Mouse (Mus musculus) kidney, adult 11 months (tissue): ENCODE measurements around the gene Ccsap.
A peak's percentile ranks its signal among the peaks of the same experiment; 100 is the strongest.
"Not testable (repeated sequence)": the region's sequence is repeated elsewhere in the genome, so short reads cannot be mapped to it uniquely, and the experiment has no call there.

Experiments
- DNase-seq: peaks from one replicate; pipeline ENCODE4 v3.0.0; 2022

Gene Ccsap

GRCm38 (mm10) chr8:123832757-123833156 is 27.3 kb downstream of the Ccsap start:
- peak; percentile 56 for DNase-seq

- no peak for DNase-seq
These were observed 32.5 kb downstream of the Ccsap start for GRCm38 (mm10) chr8:123827523-123827922.

GRCm38 (mm10) chr8:123826758-123827157 is 33.3 kb downstream of the Ccsap start:
- no peak for DNase-seq

DNA sequence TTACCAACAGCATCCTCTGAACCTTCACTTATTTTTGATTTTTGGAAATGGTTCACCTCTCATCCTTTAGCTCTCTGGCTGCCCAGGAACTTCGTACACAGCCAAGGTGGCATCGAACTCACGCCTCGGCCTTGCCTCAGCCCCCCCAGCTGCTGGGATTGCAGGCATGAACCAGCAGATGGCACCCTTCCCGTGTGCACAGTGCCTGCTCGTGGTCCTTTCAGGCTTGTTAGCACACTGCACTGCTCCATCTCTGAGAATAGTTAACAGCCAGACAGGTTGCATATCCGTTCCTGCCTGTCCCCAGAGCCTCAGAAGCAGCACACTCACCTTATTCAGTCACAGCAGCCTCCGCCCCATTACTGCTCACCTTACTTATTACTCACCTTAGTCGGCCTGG is 34.0 kb downstream of the Ccsap start:
- no peak for DNase-seq

DNA sequence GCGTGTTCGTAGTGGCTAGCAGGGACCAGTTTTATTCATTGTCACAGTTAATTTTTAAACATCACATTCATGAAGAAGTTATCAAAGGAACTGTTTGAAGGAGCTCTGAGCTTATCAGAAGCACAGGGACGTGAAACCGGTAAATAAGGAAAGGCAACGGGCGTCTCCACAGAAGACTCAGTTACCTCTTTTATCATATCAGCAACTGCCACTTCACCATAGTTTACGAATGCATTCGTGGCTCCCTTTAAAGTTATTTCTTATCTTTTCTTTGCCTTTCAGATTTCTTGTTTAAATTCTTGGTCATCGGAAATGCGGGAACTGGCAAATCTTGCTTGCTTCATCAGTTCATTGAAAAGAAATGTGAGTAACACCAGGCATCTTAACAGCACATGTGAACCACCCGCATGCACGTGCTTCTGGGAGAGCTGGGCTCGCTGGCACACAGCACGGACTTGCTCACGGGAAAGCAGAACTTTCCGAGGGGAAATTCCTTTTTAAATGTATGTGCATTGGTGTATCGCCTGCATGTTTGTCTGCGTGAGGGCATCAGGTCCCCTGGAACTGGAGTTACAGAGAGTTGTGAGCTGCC is 36.4 kb downstream of the Ccsap start:
- DNase-seq = no peak

GRCm38 (mm10) chr8:123823111-123823510 is 36.9 kb downstream of the Ccsap start:
- DNase-seq = no peak

DNA sequence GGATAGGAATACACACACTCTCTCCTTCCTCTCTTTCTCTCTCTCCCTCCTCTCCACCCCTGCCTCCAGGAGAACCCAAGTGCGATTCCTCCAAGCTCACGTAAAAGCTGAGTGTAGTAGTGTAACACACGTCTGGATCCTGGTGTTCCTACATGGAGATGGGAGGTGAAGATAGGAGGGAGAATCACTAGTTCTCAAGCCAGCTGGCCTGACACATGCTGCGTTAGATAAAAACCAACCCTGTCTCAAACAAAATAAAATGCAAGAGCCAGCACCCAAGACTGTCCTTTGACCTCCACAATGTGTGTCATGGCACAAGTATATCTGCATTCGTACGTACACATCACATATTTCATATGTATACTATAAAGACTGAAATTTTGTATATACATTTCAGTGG is 39.2 kb downstream of the Ccsap start:
- no peak for DNase-seq

GRCm38 (mm10) chr8:123819683-123820610 is 40.1 kb downstream of the Ccsap start:
- DNase-seq = peak; percentile 61

DNA sequence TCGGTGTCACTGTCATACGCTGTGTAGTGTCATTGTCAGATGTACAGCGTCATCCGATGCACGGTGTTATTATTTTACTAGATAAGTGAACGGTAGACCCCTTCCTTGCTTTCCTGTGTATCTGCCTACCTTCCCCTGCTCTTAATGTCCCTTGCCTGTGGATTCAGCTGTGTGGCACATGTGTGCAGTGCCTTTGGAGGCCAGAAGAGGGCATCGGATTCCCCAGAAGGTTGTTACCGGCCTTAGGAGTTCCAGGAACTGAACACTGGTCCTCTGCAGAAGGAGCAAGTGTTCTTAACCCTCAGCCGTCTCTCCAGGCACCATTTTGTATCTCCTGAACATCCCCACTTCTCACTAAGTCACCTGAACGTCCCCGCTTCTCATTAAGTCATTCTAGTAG is 42.3 kb downstream of the Ccsap start:
- no peak for DNase-seq

GRCm38 (mm10) chr8:123816939-123817338 is 43.1 kb downstream of the Ccsap start:
- no peak for DNase-seq

DNA sequence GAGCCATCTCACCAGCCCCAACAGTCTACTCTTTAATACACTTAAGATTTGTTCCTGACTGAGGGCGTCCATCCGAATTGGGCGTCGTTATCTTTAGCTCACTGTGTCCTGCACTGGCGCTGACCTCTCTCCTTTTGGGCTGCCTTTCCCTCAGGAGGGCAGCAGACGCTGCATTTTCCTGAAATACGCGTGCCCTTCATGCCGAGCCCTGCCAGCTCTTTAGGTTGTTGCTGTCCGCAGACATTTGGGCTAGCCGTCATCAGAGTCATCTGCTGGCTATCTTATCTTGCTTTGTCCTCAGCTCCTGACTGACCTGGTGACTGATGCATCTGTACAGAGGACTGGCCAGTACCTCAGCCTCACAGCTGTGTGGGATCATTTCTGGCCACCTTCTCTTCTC is 44.7 kb downstream of the Ccsap start:
- no peak for DNase-seq

DNA sequence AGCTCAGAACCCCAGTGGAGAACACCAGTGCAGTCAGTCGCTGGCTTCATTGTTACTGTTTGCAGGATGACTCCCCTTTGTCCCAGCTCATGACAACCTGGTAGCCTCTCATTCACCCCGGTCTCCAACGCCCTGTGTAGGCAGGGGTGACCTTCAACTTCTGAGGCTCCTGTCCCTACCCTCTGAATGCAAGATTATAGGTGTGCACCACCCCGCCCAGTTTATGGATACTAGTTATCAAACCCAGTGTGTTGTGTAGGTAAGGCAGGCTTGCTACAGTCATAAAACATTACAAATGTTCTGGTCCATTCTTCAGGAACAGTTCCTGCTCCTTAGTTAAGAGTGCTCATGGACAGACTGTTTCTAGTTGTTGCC is 46.1 kb downstream of the Ccsap start:
- no peak for DNase-seq

GRCm38 (mm10) chr8:123813173-123813891 is 46.7 kb downstream of the Ccsap start:
- DNase-seq = peak; percentile 66

GRCm38 (mm10) chr8:123812227-123812626 is 47.8 kb downstream of the Ccsap start:
- no peak for DNase-seq

DNA sequence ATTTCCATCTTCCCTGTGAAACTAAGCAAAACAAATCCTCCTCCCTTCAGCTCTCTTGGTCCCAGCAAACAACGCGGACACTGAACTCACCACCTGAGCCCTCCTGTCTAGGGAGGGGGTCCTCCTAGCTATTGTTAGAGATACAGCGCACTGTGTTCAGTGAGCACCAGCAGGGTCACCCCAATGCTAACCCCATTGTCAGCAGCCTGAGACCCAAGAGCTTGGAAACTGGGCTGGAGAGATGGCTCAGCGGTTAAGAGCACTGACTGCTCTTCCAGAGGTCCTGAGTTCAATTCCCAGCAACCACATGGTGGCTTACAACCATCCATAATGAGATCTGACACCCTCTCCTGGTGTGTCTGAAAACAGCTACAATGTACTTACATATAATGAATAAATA is 50.7 kb downstream of the Ccsap start:
- DNase-seq = not testable (repeated sequence)

- DNase-seq = no peak
These were observed 51.3 kb downstream of the Ccsap start for GRCm38 (mm10) chr8:123808671-123809070.

GRCm38 (mm10) chr8:123807852-123808573 is 52.0 kb downstream of the Ccsap start:
- DNase-seq = no peak

DNA sequence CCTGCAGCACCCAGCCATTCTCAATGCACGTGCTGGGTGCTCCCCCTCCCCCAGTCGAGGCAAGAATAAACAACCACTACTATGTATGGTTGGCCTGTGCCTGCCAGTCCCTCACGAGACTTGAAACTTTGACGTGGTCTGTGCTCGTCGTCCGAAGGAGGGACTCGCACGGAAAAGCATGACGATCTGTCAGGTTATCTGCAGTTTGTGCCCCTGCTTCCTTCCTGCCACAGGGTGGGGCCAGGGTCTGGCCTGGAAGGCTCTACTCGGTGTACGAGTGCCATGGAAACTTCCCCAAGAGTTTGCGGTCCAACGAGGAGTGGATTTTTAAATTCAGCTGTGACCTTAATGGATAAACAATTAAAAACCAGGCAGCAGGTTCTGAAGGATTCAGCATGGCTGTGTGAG is 53.0 kb downstream of the Ccsap start:
- DNase-seq = peak; percentile 53

GRCm38 (mm10) chr8:123806374-123806935 is 53.6 kb downstream of the Ccsap start:
- peak; percentile 19 for DNase-seq

DNA sequence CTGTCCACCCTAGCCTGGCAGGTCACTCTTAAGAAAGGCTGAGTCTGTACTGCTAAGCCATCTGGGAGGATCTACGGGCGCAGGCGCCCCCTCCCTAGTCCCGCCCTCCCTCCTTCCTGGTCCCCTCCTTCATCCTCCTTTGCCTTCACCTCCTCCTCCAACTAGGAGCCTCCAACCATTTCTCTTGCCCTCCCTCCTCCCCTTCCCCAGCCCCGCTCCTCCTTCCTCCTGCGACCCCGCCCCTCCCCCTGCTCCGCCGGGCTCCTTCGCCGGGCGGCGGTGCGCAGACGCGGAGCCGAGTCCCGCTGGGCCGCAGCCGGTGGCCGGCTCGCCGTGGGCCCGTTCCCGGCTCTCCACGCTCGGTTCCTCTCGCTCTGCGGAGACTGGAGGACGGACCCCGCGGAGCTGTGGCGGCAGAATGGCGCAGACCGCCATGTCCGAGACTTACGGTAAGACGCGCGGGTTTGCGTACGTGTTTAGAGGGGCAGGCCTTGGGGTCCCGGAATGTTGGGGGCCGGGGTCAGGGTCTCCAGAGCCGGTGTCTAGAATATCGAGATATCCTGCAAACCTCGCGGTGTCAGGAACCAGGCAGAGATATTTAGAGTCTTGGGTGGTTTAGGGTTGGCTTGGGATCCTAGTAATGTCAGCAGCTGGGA is 54.2 kb downstream of the Ccsap start, which contains the start of gene Rab4a:
Rab4a (plus strand) TSS at position 268 of the 656 bp plus-strand sequence.
- peak; percentile 86 for DNase-seq

- no peak for DNase-seq
These were observed 54.7 kb downstream of the Ccsap start for GRCm38 (mm10) chr8:123805209-123805717.

DNA sequence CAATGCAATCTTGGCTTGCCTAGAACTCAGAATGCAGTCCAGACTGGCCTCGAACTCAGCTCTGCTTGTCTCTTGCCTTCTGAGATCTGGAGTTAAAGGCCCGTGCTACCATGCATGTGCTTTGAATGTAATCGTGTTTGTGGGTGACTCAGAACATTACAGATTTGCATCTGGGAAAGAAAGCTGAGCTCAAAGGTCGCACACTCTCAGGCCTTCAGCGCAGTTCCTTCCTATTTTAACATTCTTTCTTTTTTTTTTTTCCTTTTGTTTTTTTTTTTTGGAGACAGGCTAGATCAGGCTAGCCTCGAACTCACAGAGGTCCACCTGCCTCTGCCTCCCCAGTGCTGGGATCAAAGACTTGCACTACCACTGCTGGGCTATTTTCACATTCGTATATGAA is 55.4 kb downstream of the Ccsap start:
- no peak for DNase-seq
